Mouse (Mus musculus): Measurements from ENCODE around the gene Zfpm1.

The Zfpm1 gene

GRCm38 (mm10) chr8:122277204-122277995 is 4.5 kb upstream of the Zfpm1 start:
- DNase-seq, result peak; percentile 30

GRCm38 (mm10) chr8:122280156-122280555 is 1.8 kb upstream of the Zfpm1 start:
- no peak for DNase-seq

- DNase-seq, result peak; percentile 61
These were observed 1.2 kb upstream of the Zfpm1 start for GRCm38 (mm10) chr8:122280588-122281316.

GRCm38 (mm10) chr8:122281317-122282034 is 465 bp upstream of the Zfpm1 start:
- peak; percentile 100 for DNase-seq

GRCm38 (mm10) chr8:122282501-122283355 is 787 bp downstream of the Zfpm1 start:
- peak; percentile 72 for DNase-seq

- DNase-seq, result peak; percentile 64
These were observed 1.6 kb downstream of the Zfpm1 start for GRCm38 (mm10) chr8:122283356-122284202.

GRCm38 (mm10) chr8:122284203-122284658 is 2.3 kb downstream of the Zfpm1 start:
- peak; percentile 87 for DNase-seq

GRCm38 (mm10) chr8:122284659-122285261 is 2.8 kb downstream of the Zfpm1 start:
- DNase-seq, result peak; percentile 68

GRCm38 (mm10) chr8:122285727-122286126 is 3.8 kb downstream of the Zfpm1 start:
- DNase-seq, result peak; percentile 34

- no peak for DNase-seq
These were observed 5.0 kb downstream of the Zfpm1 start for GRCm38 (mm10) chr8:122286899-122287298.

- DNase-seq, result no peak
These were observed 5.8 kb downstream of the Zfpm1 start for GRCm38 (mm10) chr8:122287742-122288141.

- DNase-seq, result no peak
These were observed 6.4 kb downstream of the Zfpm1 start for GRCm38 (mm10) chr8:122288344-122288743.

GRCm38 (mm10) chr8:122291075-122291474 is 9.1 kb downstream of the Zfpm1 start:
- no peak for DNase-seq

GRCm38 (mm10) chr8:122291549-122291948 is 9.6 kb downstream of the Zfpm1 start:
- DNase-seq, result peak; percentile 52

GRCm38 (mm10) chr8:122293484-122293883 is 11.5 kb downstream of the Zfpm1 start:
- DNase-seq, result no peak

GRCm38 (mm10) chr8:122294273-122294683 is 12.3 kb downstream of the Zfpm1 start:
- DNase-seq, result no peak

- no peak for DNase-seq
These were observed 13.4 kb downstream of the Zfpm1 start for GRCm38 (mm10) chr8:122295389-122295788.

GRCm38 (mm10) chr8:122296173-122297001 is 14.4 kb downstream of the Zfpm1 start:
- no peak for DNase-seq

- no peak for DNase-seq
These were observed 17.8 kb downstream of the Zfpm1 start for GRCm38 (mm10) chr8:122299581-122300254.

All from thymus, postnatal 14 days (tissue).